Mouse (Mus musculus) thymus, postnatal 14 days (tissue): Measurements from ENCODE around the gene Phf1.
A peak's percentile ranks its signal among the peaks of the same experiment; 100 is the strongest.
"Not testable (repeated sequence)": the region's sequence is repeated elsewhere in the genome, so short reads cannot be mapped to it uniquely, and the experiment has no call there.

Experiments
- DNase-seq: peaks from one replicate; pipeline ENCODE4 v3.0.0; 2021

Gene Phf1

GRCm38 (mm10) chr17:26932839-26933398 is at the start of gene Phf1:
Phf1 (plus strand) TSS chr17:26933052.
- peak; percentile 99 for DNase-seq

GRCm38 (mm10) chr17:26883585-26883984 is 49.3 kb upstream of the Phf1 start:
- no peak for DNase-seq

GRCm38 (mm10) chr17:26884995-26885926 is 47.6 kb upstream of the Phf1 start:
- DNase-seq, result peak; percentile 85

- DNase-seq, result peak; percentile 85
Observed at GRCm38 (mm10) chr17:26886047-26886749, 46.7 kb upstream of the Phf1 start.

- DNase-seq, result no peak
Observed at GRCm38 (mm10) chr17:26887926-26888325, 44.9 kb upstream of the Phf1 start.

- DNase-seq, result no peak
Observed at GRCm38 (mm10) chr17:26892635-26893375, 40.0 kb upstream of the Phf1 start.

- DNase-seq, result no peak
Observed at GRCm38 (mm10) chr17:26893492-26893891, 39.4 kb upstream of the Phf1 start.

GRCm38 (mm10) chr17:26894342-26894741 is 38.5 kb upstream of the Phf1 start:
- DNase-seq, result no peak

GRCm38 (mm10) chr17:26895578-26895977 is 37.3 kb upstream of the Phf1 start:
- DNase-seq, result peak; percentile 67

- no peak for DNase-seq
Observed at GRCm38 (mm10) chr17:26900916-26901315, 31.9 kb upstream of the Phf1 start.

- DNase-seq, result no peak
Observed at GRCm38 (mm10) chr17:26904320-26904719, 28.5 kb upstream of the Phf1 start.

- not testable (repeated sequence) for DNase-seq
Observed at GRCm38 (mm10) chr17:26907506-26907905, 25.3 kb upstream of the Phf1 start.

- no peak for DNase-seq
Observed at GRCm38 (mm10) chr17:26915248-26915647, 17.6 kb upstream of the Phf1 start.

GRCm38 (mm10) chr17:26916711-26917482 is 16.0 kb upstream of the Phf1 start, which contains the start of gene Kifc5b:
Kifc5b (plus strand) TSS chr17:26917091.
- DNase-seq, result peak; percentile 99

GRCm38 (mm10) chr17:26917560-26917959 is 15.3 kb upstream of the Phf1 start:
- DNase-seq, result not testable (repeated sequence)

GRCm38 (mm10) chr17:26918343-26918742 is 14.5 kb upstream of the Phf1 start:
- DNase-seq, result no peak

- DNase-seq, result not testable (repeated sequence)
Observed at GRCm38 (mm10) chr17:26919516-26919915, 13.3 kb upstream of the Phf1 start.

GRCm38 (mm10) chr17:26922368-26922767 is 10.5 kb upstream of the Phf1 start:
- not testable (repeated sequence) for DNase-seq

GRCm38 (mm10) chr17:26925414-26925813 is 7.4 kb upstream of the Phf1 start:
- not testable (repeated sequence) for DNase-seq

- DNase-seq, result peak; percentile 44
Observed at GRCm38 (mm10) chr17:26931795-26932194, 1.1 kb upstream of the Phf1 start.

GRCm38 (mm10) chr17:26933419-26933818 is 567 bp downstream of the Phf1 start:
- no peak for DNase-seq
